Mouse (Mus musculus) bone marrow macrophage, adult 2 months (primary cell): ENCODE data around the gene Gm7138.
"Not testable (repeated sequence)": the region's sequence is repeated elsewhere in the genome, so short reads cannot be mapped to it uniquely, and the experiment has no call there.

ENCODE experiments used
- CTCF ChIP-seq: IDR thresholded peaks from 2 replicates; pipeline ENCODE4 v1.5.1; 2012; ENCODE audit warnings: low read depth, mild to moderate bottlenecking, low read length, moderate library complexity
- POLR2A ChIP-seq: IDR thresholded peaks from 2 replicates; pipeline ENCODE4 v1.6.1; 2012; ENCODE audit warnings: mild to moderate bottlenecking, low read depth, low read length, borderline replicate concordance

DNA sequence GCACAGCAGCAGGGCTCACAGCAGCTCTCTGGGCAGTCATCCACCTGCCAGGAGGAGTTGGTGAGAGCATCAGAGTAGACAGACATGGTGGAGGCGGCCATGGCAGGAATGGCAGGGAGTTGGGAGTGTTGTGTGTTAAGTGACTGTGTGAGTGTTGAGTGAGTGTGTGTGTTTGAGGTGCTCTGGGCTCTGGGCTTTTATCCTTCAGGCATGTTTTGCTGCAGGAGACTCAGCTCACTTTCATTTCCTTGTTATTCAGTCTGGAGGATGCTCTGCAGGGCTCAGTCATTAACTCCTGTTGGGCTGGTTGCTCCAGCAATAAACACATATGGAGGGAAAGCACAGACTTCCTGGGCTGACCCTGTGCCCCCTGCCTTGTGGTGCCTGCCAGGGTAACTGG, 5.7 kb upstream of the Gm7138 start, which contains the start of gene Gm3250:
- TF ChIP-seq CTCF, POLR2A: not testable (repeated sequence)
